ENCODE assay signal across 12 mouse cellular contexts in the genomic region with DNA sequence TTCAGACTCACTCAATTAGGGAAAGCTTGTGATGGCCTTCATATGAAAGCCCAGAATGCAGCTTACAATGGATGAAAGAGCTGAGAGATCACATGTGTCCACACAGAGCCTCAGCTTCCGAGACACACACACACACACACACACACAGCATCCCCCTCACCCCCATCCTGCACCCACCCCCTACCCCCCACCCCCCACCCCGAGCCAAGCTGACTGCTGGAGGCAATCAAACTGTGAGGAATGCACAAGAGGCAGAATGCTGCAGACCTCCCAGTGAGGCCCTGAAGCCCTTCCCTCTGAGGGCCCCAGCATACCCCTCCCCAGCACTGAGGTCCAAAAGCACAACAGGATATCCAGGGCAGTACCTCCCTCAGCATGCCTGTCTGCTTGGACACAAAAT. TPM values are rescaled to one million over a fixed set of nuclear protein-coding genes. Genes with fewer than 3 reads are reported as not detected.
DNase-seq lines count a peak whose midpoint lies in the region; ATAC-seq lines count a peak whose summit lies in the region.
"Had no signal": no experiment of that assay in that cellular context is flagged by ENCODE, and none has a peak within 500 bp of the region (broad histone marks: within the 10 kb centered on the region; RNA-seq: fewer than 3 reads in every experiment).

No protein-coding gene starts in this region.

- peaks cover 56% of the 10 kb centered on the region for H3K4me1 ChIP-seq in kidney, embryonic 14.5 days (ENCODE audit: control insufficient read depth, insufficient read depth, low read length)
- H3K4me1 ChIP-seq in midbrain, embryonic 11.5 days (ENCODE audit: control insufficient read depth, insufficient read depth, low read length), result peaks cover 37% of the 10 kb centered on the region
- peaks cover 52% of the 10 kb centered on the region for H3K4me1 ChIP-seq in midbrain, embryonic 15.5 days
- H3K4me1 ChIP-seq in limb, embryonic 12.5 days (replicated peaks), result peaks cover 64% of the 10 kb centered on the region

- no peaks in the 10 kb centered on the region for H3K36me3 ChIP-seq in kidney, embryonic 14.5 days (ENCODE audit: control insufficient read depth, insufficient read depth, low read length)
- H3K36me3 ChIP-seq in midbrain, embryonic 11.5 days (ENCODE audit: control insufficient read depth, insufficient read depth, low read length), result no peaks in the 10 kb centered on the region
- no peaks in the 10 kb centered on the region for H3K36me3 ChIP-seq in midbrain, embryonic 15.5 days (replicated peaks)
- no peaks in the 10 kb centered on the region for H3K36me3 ChIP-seq in limb, embryonic 12.5 days

- no peak for DNase-seq in kidney, adult 9 months
- no peak for DNase-seq in midbrain, embryonic 11.5 days (ENCODE audit: low spot score, missing footprints)
- no peak for DNase-seq in adipocyte (ENCODE audit: low spot score)
- DNase-seq in frontal cortex, adult 2 months (ENCODE audit: extremely low spot score in 1 of 2, low spot score in 1 of 2), result no peak
- DNase-seq: heart, adult 11 months; heart, postnatal 36 days; kidney, adult 18-20 months; right cerebral cortex, adult 18-20 months had no signal

- H3K4me3 ChIP-seq in kidney, embryonic 14.5 days (ENCODE audit: low read length), result no peak overlapping the region
- no peak overlapping the region for H3K4me3 ChIP-seq in midbrain, embryonic 11.5 days (ENCODE audit: low read depth, low read length)
- no peak overlapping the region for H3K4me3 ChIP-seq in midbrain, embryonic 15.5 days
- H3K4me3 ChIP-seq in limb, embryonic 12.5 days (replicated peaks), result no peak overlapping the region

- 0 out of 2 replicates have a peak overlapping the region, but pooled peaks have one; percentile 63 for H3K27ac ChIP-seq in kidney, embryonic 14.5 days (ENCODE audit: low read depth, low read length)
- no peak overlapping the region for H3K27ac ChIP-seq in midbrain, embryonic 11.5 days (ENCODE audit: low read depth, low read length)
- no peak overlapping the region for H3K27ac ChIP-seq in midbrain, embryonic 15.5 days
- peak overlapping the region; percentile 45; the same call in 1 of the 2 replicates for H3K27ac ChIP-seq in limb, embryonic 12.5 days
- H3K27ac ChIP-seq: liver, embryonic 14.5 days had no signal

- ATAC-seq in kidney, embryonic 14.5 days (ENCODE audit: low FRiP score, low TSS enrichment), result peak; percentile 51
- 0 out of 2 replicates have a peak, but pooled peaks have one; percentile 25 for ATAC-seq in midbrain, embryonic 11.5 days (ENCODE audit: low FRiP score)
- no peak for ATAC-seq in midbrain, embryonic 15.5 days (replicated peaks)
- no peak for ATAC-seq in limb, embryonic 12.5 days (ENCODE audit: insufficient number of reproducible peaks, insufficient read depth, low FRiP score, low TSS enrichment, low read depth)

- H3K4me2 ChIP-seq in kidney, embryonic 14.5 days (replicated peaks; ENCODE audit: low read depth, low read length), result no peak overlapping the region
- H3K4me2 ChIP-seq in midbrain, embryonic 11.5 days, result no peak overlapping the region
- H3K4me2 ChIP-seq in midbrain, embryonic 15.5 days, result no peak overlapping the region
- no peak overlapping the region for H3K4me2 ChIP-seq in limb, embryonic 12.5 days

- WGBS in kidney, embryonic 14.5 days, result 21% methylated on average over 2 of the region's 2 CpGs
- 10% methylated on average over 2 of the region's 2 CpGs for WGBS in midbrain, embryonic 11.5 days
- 9% methylated on average over 2 of the region's 2 CpGs for WGBS in midbrain, embryonic 15.5 days
- WGBS in limb, embryonic 12.5 days, result 4% methylated on average over 2 of the region's 2 CpGs

- no peaks in the 10 kb centered on the region for H3K9me3 ChIP-seq in kidney, embryonic 14.5 days (ENCODE audit: control insufficient read depth, low read length)
- no peaks in the 10 kb centered on the region for H3K9me3 ChIP-seq in midbrain, embryonic 11.5 days (ENCODE audit: control insufficient read depth, low read length)
- no peaks in the 10 kb centered on the region for H3K9me3 ChIP-seq in midbrain, embryonic 15.5 days
- H3K9me3 ChIP-seq in limb, embryonic 12.5 days, result no peaks in the 10 kb centered on the region

- no peak overlapping the region for H3K9ac ChIP-seq in kidney, embryonic 14.5 days (ENCODE audit: low read depth, low read length)
- H3K9ac ChIP-seq in midbrain, embryonic 11.5 days (ENCODE audit: low read length), result no peak overlapping the region
- no peak overlapping the region for H3K9ac ChIP-seq in midbrain, embryonic 15.5 days
- H3K9ac ChIP-seq in limb, embryonic 12.5 days (replicated peaks), result no peak overlapping the region
- H3K9ac ChIP-seq: liver, embryonic 14.5 days had no signal

- 0 out of 2 replicates have a peak, but pooled peaks cover 3% of the 10 kb centered on the region for H3K27me3 ChIP-seq in kidney, embryonic 14.5 days (ENCODE audit: control insufficient read depth, insufficient read depth, low read length)
- H3K27me3 ChIP-seq in midbrain, embryonic 11.5 days (ENCODE audit: control insufficient read depth, insufficient read depth, low read length), result no peaks in the 10 kb centered on the region; the same call in 1 of the 2 replicates
- peaks cover 3% of the 10 kb centered on the region; the same call in 1 of the 2 replicates for H3K27me3 ChIP-seq in midbrain, embryonic 15.5 days (replicated peaks)
- H3K27me3 ChIP-seq in limb, embryonic 12.5 days, result no peaks in the 10 kb centered on the region

RNA-seq across cellular contexts. Expression of gene Irs2, which starts 33.6 kb away (rescaled TPM):
- polyA plus RNA-seq in kidney, embryonic 14.5 days (2014; fragmentation: Nextera tagmentation; extraction: Ambion mirVana), result 6.6 and 7.3 TPM in 2 replicates
- 5.2 and 6.2 TPM in 2 replicates for polyA plus RNA-seq in midbrain, embryonic 11.5 days (2014; fragmentation: Nextera tagmentation; extraction: Ambion mirVana)
- polyA plus RNA-seq in midbrain, embryonic 15.5 days (2015; fragmentation: Nextera tagmentation; extraction: Ambion mirVana), result 6.8 and 6.9 TPM in 2 replicates
- 10.9 and 11.7 TPM in 2 replicates for polyA plus RNA-seq in limb, embryonic 12.5 days (2016; fragmentation: Nextera tagmentation; extraction: Ambion mirVana)
- polyA plus RNA-seq in frontal cortex, adult 2 months (2012; rRNA removed), result 13.0 and 16.6 TPM in 2 replicates

Comparison
In these comparisons a context has a peak if more than half of its experiments do, and no peak if none do; other contexts are left out.
1. ATAC-seq: peak in kidney, embryonic 14.5 days (single experiment) and midbrain, embryonic 11.5 days (single experiment); none in midbrain, embryonic 15.5 days (single experiment) and limb, embryonic 12.5 days (single experiment).
2. H3K27ac ChIP-seq: peak in kidney, embryonic 14.5 days (single experiment) and limb, embryonic 12.5 days (single experiment); none in midbrain, embryonic 11.5 days (single experiment) and midbrain, embryonic 15.5 days (single experiment).